Mouse (Mus musculus) embryonic fibroblast, embryonic 13.5 days (primary cell): Measurements from ENCODE around the gene Pin1.

Source experiments
- CTCF ChIP-seq: IDR thresholded peaks from 2 replicates; pipeline ENCODE4 v1.5.1; 2011; ENCODE audit warnings: mild to moderate bottlenecking, control low read depth, low read length, moderate library complexity, borderline replicate concordance; ENCODE audit not compliant: insufficient read depth
- POLR2A ChIP-seq: IDR thresholded peaks from 2 replicates; pipeline ENCODE4 v1.6.1; 2011; ENCODE audit warnings: low read depth, mild to moderate bottlenecking, control low read depth, low read length, moderate library complexity

DNA sequence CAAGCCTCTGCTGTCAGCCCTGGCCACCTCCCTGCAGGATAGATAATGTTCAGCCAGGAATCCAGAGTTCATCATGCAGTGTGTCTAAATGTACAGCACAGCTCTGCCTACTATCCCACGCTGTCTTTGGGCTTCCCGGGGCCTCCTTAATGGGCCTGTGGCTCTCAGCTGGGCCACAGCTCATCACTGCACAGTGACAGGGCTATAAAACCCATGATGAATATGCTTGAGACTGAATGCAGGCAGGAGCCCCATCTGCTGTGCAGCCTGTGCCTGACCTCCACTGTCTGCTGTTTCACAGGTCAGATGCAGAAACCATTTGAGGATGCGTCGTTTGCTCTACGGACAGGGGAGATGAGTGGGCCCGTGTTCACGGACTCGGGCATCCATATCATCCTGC is 11.0 kb downstream of the Pin1 start:
- no peak for TF ChIP-seq CTCF
- TF ChIP-seq POLR2A = no peak
